Mouse (Mus musculus) central nervous system, embryonic 14 days (tissue): Measurements from ENCODE around the gene Ifitm3. TPM values are rescaled to one million over a fixed set of nuclear protein-coding genes. Genes with fewer than 3 reads are reported as not detected.

ENCODE experiments used
- polyA plus RNA-seq: library from polyadenylated mRNA; depleted of rRNA; stranded (reverse); fragments of >200 nt; gene quantifications from 2 replicates; pipeline ENCODE4 v1.2.3, GENCODE M21; 2012; rRNA removed

Gene Ifitm3
- 31.0 and 57.6 TPM in 2 replicates for polyA plus RNA-seq

GRCm38 (mm10) chr7:141010593-141010992, at the start of gene Ifitm3:
Ifitm3 (minus strand) TSS chr7:141010770.

GRCm38 (mm10) chr7:141028831-141029230, 18.3 kb upstream of the Ifitm3 start, which contains the start of gene Gm17387:
Gm17387 (plus strand) TSS chr7:141029131.

GRCm38 (mm10) chr7:141017824-141018223, 7.3 kb upstream of the Ifitm3 start, which contains the start of gene Ifitm6:
Ifitm6 (minus strand) TSS chr7:141017924.

GRCm38 (mm10) chr7:140966921-140967320, 43.6 kb downstream of the Ifitm3 start, which contains the start of gene Ifitm1:
Ifitm1 (plus strand) TSS chr7:140967221.

Other genes with a start within 250 kb of the Ifitm3 start
- gene Cyp2e1, start 247.0 kb downstream of the Ifitm3 start, polyA plus RNA-seq: not detected in 2 replicates
- 0.21 and 0.36 TPM in 2 replicates for gene Syce1, start 222.9 kb downstream of the Ifitm3 start, polyA plus RNA-seq
- gene Zfp941, start 188.6 kb downstream of the Ifitm3 start, polyA plus RNA-seq: 9.1 and 11.1 TPM in 2 replicates
- gene Urah, start 175.8 kb downstream of the Ifitm3 start, polyA plus RNA-seq: 0.07 and 0.84 TPM in 2 replicates
- gene Scgb1c1, start 165.2 kb downstream of the Ifitm3 start, polyA plus RNA-seq: not detected in 2 replicates
- gene Odf3, start 163.0 kb downstream of the Ifitm3 start, polyA plus RNA-seq: 0.05 TPM in 2 replicates
- gene Gm45785, start 154.4 kb downstream of the Ifitm3 start, polyA plus RNA-seq: 0.13 and 0.15 TPM in 2 replicates
- gene Ric8a, start 153.8 kb downstream of the Ifitm3 start, polyA plus RNA-seq: 88.7 and 90.0 TPM in 2 replicates
- 29.4 and 35.4 TPM in 2 replicates for gene Bet1l, start 153.2 kb downstream of the Ifitm3 start, polyA plus RNA-seq
- gene Psmd13, start 128.8 kb downstream of the Ifitm3 start, polyA plus RNA-seq: 150 and 161 TPM in 2 replicates
- gene Sirt3, start 128.5 kb downstream of the Ifitm3 start, polyA plus RNA-seq: 38.9 and 39.2 TPM in 2 replicates
- gene Cox8b, start 110.3 kb downstream of the Ifitm3 start, polyA plus RNA-seq: 2.2 TPM in 1 of 2 replicates, not detected in the other
- gene Nlrp6, start 89.9 kb downstream of the Ifitm3 start, polyA plus RNA-seq: 0.13 and 0.16 TPM in 2 replicates
- gene Pgghg, start 69.4 kb downstream of the Ifitm3 start, polyA plus RNA-seq: 15.1 and 20.9 TPM in 2 replicates
- gene Ifitm5, start 60.5 kb downstream of the Ifitm3 start, polyA plus RNA-seq: 4.6 and 9.5 TPM in 2 replicates
- not detected in 2 replicates for gene Gm45717, start 54.8 kb downstream of the Ifitm3 start, polyA plus RNA-seq
- gene Ifitm2, start 54.8 kb downstream of the Ifitm3 start, polyA plus RNA-seq: 179 and 335 TPM in 2 replicates
- gene Ifitm1, start 43.5 kb downstream of the Ifitm3 start, polyA plus RNA-seq: 32.8 and 55.0 TPM in 2 replicates
- 0.86 and 1.2 TPM in 2 replicates for gene Ifitm6, start 7.2 kb upstream of the Ifitm3 start, polyA plus RNA-seq
- gene Gm17387, start 18.4 kb upstream of the Ifitm3 start, polyA plus RNA-seq: not detected in 2 replicates
- 154 and 158 TPM in 2 replicates for gene B4galnt4, start 50.3 kb upstream of the Ifitm3 start, polyA plus RNA-seq
- gene Pkp3, start 67.4 kb upstream of the Ifitm3 start, polyA plus RNA-seq: 0.28 and 4.0 TPM in 2 replicates
- 1.4 and 2.1 TPM in 2 replicates for gene Sigirr, start 89.8 kb upstream of the Ifitm3 start, polyA plus RNA-seq
- gene Ano9, start 107.0 kb upstream of the Ifitm3 start, polyA plus RNA-seq: 0.33 and 1.8 TPM in 2 replicates
- 49.2 and 50.0 TPM in 2 replicates for gene Ptdss2, start 111.6 kb upstream of the Ifitm3 start, polyA plus RNA-seq
- gene Rnh1, start 162.1 kb upstream of the Ifitm3 start, polyA plus RNA-seq: 49.4 and 54.4 TPM in 2 replicates
- 138 and 141 TPM in 2 replicates for gene Hras, start 183.2 kb upstream of the Ifitm3 start, polyA plus RNA-seq
- gene Lrrc56, start 183.4 kb upstream of the Ifitm3 start, polyA plus RNA-seq: 16.0 and 18.6 TPM in 2 replicates
- gene Lmntd2, start 203.3 kb upstream of the Ifitm3 start, polyA plus RNA-seq: 4.9 and 5.2 TPM in 2 replicates
- gene Rassf7, start 205.1 kb upstream of the Ifitm3 start, polyA plus RNA-seq: 29.0 and 31.4 TPM in 2 replicates
- gene Phrf1, start 218.0 kb upstream of the Ifitm3 start, polyA plus RNA-seq: 33.3 and 39.2 TPM in 2 replicates